Mouse (Mus musculus) megakaryocyte, embryonic 14.5 days (primary cell): ENCODE results near the gene Spata2l.

Experiments used
- FLI1 ChIP-seq: IDR thresholded peaks from 2 replicates; pipeline ENCODE4 v1.6.1; 2012; ENCODE audit warnings: low read length, inconsistent platforms, mixed read lengths
- GATA1 ChIP-seq: IDR thresholded peaks from 3 replicates; pipeline ENCODE4 v1.6.1; 2012; ENCODE audit warnings: mixed read lengths, low read length, inconsistent platforms, borderline replicate concordance

GRCm38 (mm10) chr8:123233760-123234159 lies 2.3 kb downstream of the Spata2l start:
- TF ChIP-seq FLI1 (no peak), GATA1 (no peak)
